Mouse (Mus musculus): ENCODE measurements at regions not wholly inside any gene's neighbourhood (a gene's known extent, or its start where the extent isn't known, plus 50 kb on each side); places are given as distances from the start of the nearest gene placed in this dataset.

- no peak for TF ChIP-seq POLR2A (IDR thresholded peaks at IDR 0.05; ENCODE audit: borderline replicate concordance, insufficient read depth, low read length)
- TF ChIP-seq CTCF (IDR thresholded peaks at IDR 0.05; ENCODE audit: borderline replicate concordance, insufficient read depth, low read depth, low read length) = no peak
Observed at GRCm38 (mm10) chr12:35742729-35743128, 182.7 kb upstream of the Agr3 start.

All from cerebellum, adult 2 months (tissue).